Mouse (Mus musculus) neural tube, embryonic 13.5 days (tissue): ENCODE results near the gene Defb10. TPM values are rescaled to one million over a fixed set of nuclear protein-coding genes. Genes with fewer than 3 reads are reported as not detected.
"Not testable (repeated sequence)": the region's sequence is repeated elsewhere in the genome, so short reads cannot be mapped to it uniquely, and the experiment has no call there.

Source experiments
- ATAC-seq: fragments of 200-750 bp; cut with Nextera tagmentation; 2 replicates; pipeline ENCODE4 v1.8.0; 2017; ENCODE audit warnings: low read depth, mild to moderate bottlenecking, moderate TSS enrichment, moderate library complexity
- H3K27ac ChIP-seq: fragments of 300-500 bp; sonication (generic); replicated peaks from 2 replicates; pipeline ENCODE4 v1.5.1; 2015; ENCODE audit warnings: moderate library complexity, mild to moderate bottlenecking, inconsistent platforms
- H3K27me3 ChIP-seq: fragments of 300-500 bp; sonication (generic); 2 replicates; pipeline ENCODE4 v1.6.1; 2015; ENCODE audit warnings: mild to moderate bottlenecking, inconsistent platforms
- H3K36me3 ChIP-seq: fragments of 300-500 bp; sonication (generic); 2 replicates; pipeline ENCODE4 v1.6.1; 2015; ENCODE audit warnings: mild to moderate bottlenecking, inconsistent platforms
- H3K4me1 ChIP-seq: fragments of 300-500 bp; sonication (generic); replicated peaks from 2 replicates; pipeline ENCODE4 v1.6.1; 2015; ENCODE audit warnings: inconsistent platforms
- H3K4me2 ChIP-seq: fragments of 300-500 bp; sonication (generic); 2 replicates; pipeline ENCODE4 v1.6.1; 2015; ENCODE audit warnings: inconsistent platforms, mild to moderate bottlenecking, moderate library complexity
- H3K4me3 ChIP-seq: fragments of 300-500 bp; sonication (generic); 2 replicates; pipeline ENCODE4 v1.5.1; 2015; ENCODE audit warnings: mild to moderate bottlenecking, inconsistent platforms
- H3K9ac ChIP-seq: fragments of 300-500 bp; sonication (generic); 2 replicates; pipeline ENCODE4 v1.6.1; 2015; ENCODE audit warnings: moderate library complexity, mild to moderate bottlenecking, inconsistent platforms
- H3K9me3 ChIP-seq: fragments of 300-500 bp; sonication (generic); 2 replicates; pipeline ENCODE4 v1.6.1; 2016; ENCODE audit warnings: inconsistent platforms
- WGBS: fragments of 180-500 bp; shearing (Covaris S2); methylation state at CpG from one replicate; pipeline ENCODE4 v1.1.7; 2015; 5-methylcytosine and 5-hydroxymethylcytosine counted together
- polyA plus RNA-seq: library from polyadenylated mRNA; unstranded; fragments of >200 nt; fragmentation: Nextera tagmentation; extraction: Ambion mirVana; gene quantifications from 2 replicates; pipeline ENCODE4 v1.2.1, GENCODE M21; 2015

The Defb10 gene
- not detected in 2 replicates for polyA plus RNA-seq

- H3K27me3 ChIP-seq, H3K4me1 ChIP-seq, H3K9me3 ChIP-seq, H3K36me3 ChIP-seq, H3K9ac ChIP-seq, H3K27ac ChIP-seq, H3K4me3 ChIP-seq, ATAC-seq, H3K4me2 ChIP-seq: not testable (repeated sequence)
- 50% methylated on average over 1 of the region's 1 CpGs for WGBS
Measured at GRCm38 (mm10) chr8:21858586-21858985, at the start of gene Defb10. Gene Defb10, plus strand, starts transcription at chr8:21858901.

- not testable (repeated sequence) for H3K4me3 ChIP-seq, H3K4me2 ChIP-seq, H3K9me3 ChIP-seq, H3K27me3 ChIP-seq, H3K9ac ChIP-seq, H3K36me3 ChIP-seq, H3K27ac ChIP-seq, H3K4me1 ChIP-seq, ATAC-seq
Measured at GRCm38 (mm10) chr8:21885321-21885720, 26.6 kb downstream of the Defb10 start, which contains the start of gene Defb9. Gene Defb9, minus strand, starts transcription at chr8:21885421.

- H3K4me3 ChIP-seq, ATAC-seq, H3K36me3 ChIP-seq, H3K27me3 ChIP-seq, H3K9ac ChIP-seq, H3K9me3 ChIP-seq, H3K4me1 ChIP-seq, H3K4me2 ChIP-seq, H3K27ac ChIP-seq: not testable (repeated sequence)
Measured at GRCm38 (mm10) chr8:21906290-21906689, 47.6 kb downstream of the Defb10 start, which contains the start of gene Defb11. Gene Defb11, minus strand, starts transcription at chr8:21906412.

Other genes starting within 250 kb of the Defb10 start
- not detected in 2 replicates for gene Defa26, start 240.7 kb upstream of the Defb10 start, polyA plus RNA-seq
- gene Defa17, start 203.1 kb upstream of the Defb10 start, polyA plus RNA-seq, result not detected in 2 replicates
- not detected in 2 replicates for gene Defa34, start 193.1 kb upstream of the Defb10 start, polyA plus RNA-seq
- not detected in 2 replicates for gene AY761184, start 155.3 kb upstream of the Defb10 start, polyA plus RNA-seq
- not detected in 2 replicates for gene Defa24, start 124.4 kb upstream of the Defb10 start, polyA plus RNA-seq
- gene Defb50, start 35.4 kb upstream of the Defb10 start, polyA plus RNA-seq, result not detected in 2 replicates
- not detected in 2 replicates for gene Defb2, start 19.0 kb upstream of the Defb10 start, polyA plus RNA-seq
- gene Defb9, start 26.5 kb downstream of the Defb10 start, polyA plus RNA-seq, result not detected in 2 replicates
- 6.7 TPM in 1 of 2 replicates, not detected in the other for gene Defb11, start 47.5 kb downstream of the Defb10 start, polyA plus RNA-seq
- not detected in 2 replicates for gene Defb15, start 73.8 kb downstream of the Defb10 start, polyA plus RNA-seq
- not detected in 2 replicates for gene Defb35, start 79.5 kb downstream of the Defb10 start, polyA plus RNA-seq
- not detected in 2 replicates for gene Defb13, start 87.9 kb downstream of the Defb10 start, polyA plus RNA-seq
- gene Fam90a1a, start 99.8 kb downstream of the Defb10 start, polyA plus RNA-seq, result not detected in 2 replicates
- not detected in 2 replicates for gene Ccdc70, start 110.9 kb downstream of the Defb10 start, polyA plus RNA-seq
- gene Atp7b, start 201.4 kb downstream of the Defb10 start, polyA plus RNA-seq, result 0.99 and 1.3 TPM in 2 replicates
- 38.0 and 41.3 TPM in 2 replicates for gene Alg11, start 201.8 kb downstream of the Defb10 start, polyA plus RNA-seq